Mouse (Mus musculus) heart, adult 11 months (tissue): ENCODE measurements around the gene Sdc4.

Experiments
- DNase-seq: peaks from one replicate; pipeline ENCODE4 v3.0.0; 2022

Gene Sdc4

GRCm38 (mm10) chr2:164431676-164432465 is 11.8 kb downstream of the Sdc4 start:
- DNase-seq: peak; percentile 92

- no peak for DNase-seq
Measured at GRCm38 (mm10) chr2:164430697-164431096, 13.0 kb downstream of the Sdc4 start.

DNA sequence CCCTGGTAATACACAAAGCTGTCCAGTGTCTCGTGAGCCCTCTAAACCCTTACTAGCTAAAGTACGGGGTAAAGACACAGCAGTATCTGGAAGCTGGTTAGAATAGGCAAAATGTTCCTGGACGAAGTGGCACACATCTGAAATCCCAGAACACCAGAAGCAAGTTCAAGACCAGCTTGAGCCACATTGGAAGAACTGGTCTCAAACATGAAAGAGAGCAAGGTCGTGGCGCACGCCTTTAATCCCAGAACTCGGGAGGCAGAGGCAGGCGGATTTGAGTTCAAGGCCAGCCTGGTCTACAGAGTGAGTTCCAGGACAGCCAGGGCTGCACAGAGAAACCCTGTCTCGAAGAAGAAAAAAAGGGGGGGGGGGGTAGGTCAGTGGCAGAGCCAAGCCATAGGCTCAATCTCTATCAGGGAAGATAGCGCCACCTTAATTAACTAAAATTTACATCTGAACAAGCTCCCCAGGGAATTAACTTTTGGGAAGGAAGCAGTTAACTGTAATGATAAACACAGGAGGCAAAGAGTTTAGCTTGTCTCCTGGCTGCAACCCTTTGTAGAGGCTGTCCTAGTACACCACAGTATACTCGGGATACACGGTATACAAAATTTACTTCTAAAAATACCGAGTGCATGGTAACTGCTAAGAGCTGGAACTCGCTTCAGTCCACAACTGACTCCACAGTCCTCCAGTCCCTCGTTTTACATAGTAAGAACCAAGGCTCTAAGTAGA is 13.6 kb downstream of the Sdc4 start:
- DNase-seq: no peak

GRCm38 (mm10) chr2:164428451-164428850 is 15.2 kb downstream of the Sdc4 start:
- no peak for DNase-seq

DNA sequence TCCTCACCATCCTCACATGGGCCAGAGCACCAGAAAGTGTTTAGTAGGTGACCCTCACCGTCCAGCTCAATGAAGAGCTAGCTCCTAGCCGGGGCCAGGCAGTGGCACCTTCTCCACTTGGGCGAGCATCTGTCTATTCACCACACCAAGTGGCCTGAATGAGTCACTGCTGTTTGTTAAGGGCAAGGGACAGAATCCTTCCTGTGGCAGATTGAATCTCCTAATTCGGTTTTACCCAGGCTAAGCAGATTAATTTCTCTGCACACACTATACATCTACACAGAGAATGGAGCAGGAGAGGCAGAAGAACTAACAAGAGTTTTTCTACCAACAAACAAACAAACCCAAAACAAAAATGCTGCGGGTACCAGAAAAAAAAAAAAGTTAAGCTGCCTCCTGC is 16.7 kb downstream of the Sdc4 start:
- no peak for DNase-seq

DNA sequence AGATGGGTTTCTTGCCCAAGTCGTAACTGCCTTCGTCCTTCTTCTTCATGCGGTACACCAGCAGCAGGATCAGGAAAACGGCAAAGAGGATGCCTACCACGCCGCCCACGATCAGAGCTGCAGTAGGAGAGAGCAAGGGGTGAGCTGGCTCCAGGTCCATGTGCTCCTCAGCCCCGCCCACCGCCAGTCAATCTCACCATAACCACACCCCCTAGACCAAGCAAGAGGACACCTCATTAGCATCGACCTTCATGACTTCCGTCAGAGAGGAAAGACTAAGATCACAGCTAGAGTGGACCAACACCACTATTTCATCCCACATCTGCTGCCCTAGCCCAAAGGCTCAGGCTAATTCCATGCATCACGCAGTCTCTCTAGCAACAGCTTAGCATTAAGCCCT is 17.6 kb downstream of the Sdc4 start:
- no peak for DNase-seq

- DNase-seq: no peak
Measured at GRCm38 (mm10) chr2:164425401-164425800, 18.3 kb downstream of the Sdc4 start.

DNA sequence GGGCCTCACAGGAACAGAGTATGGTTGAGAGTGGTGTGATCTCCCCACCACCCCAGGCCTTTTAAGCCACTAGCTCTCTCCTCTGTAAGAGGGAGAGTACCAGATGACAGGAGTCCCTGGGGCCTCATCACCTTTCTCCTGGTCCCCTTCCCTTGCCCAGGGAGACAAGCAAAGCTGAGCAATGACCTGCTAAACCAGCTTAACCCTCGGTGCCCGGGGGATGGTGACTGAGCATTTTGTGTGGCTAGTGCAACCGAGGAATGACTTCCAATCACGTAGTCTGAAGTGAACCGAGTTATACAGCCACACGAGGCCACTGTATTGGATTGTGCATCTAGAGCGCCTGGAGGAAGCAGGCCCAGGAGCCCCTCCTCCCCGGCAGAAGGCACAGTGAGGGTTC is 19.3 kb downstream of the Sdc4 start:
- no peak for DNase-seq

DNA sequence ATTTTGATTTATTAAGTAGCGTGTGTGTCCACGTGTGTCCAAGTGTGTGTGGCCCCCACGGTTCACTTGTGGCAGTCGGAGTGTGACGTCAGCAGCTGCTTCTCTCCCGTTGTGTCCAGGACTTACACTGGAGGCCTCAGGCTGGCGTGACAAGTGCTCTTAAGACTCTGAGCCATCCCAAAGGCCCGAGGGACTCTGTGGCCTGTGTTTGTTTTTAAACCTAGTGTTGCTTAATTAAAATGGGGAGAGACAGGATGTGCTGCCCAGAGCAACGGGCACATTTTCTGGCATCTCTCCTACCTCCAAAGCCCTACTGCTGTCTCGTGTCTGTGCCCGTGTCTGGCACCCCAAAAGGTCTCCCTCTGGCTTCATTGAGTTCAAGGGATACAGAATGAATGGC is 20.2 kb downstream of the Sdc4 start:
- no peak for DNase-seq

GRCm38 (mm10) chr2:164422675-164423393 is 20.9 kb downstream of the Sdc4 start:
- no peak for DNase-seq

DNA sequence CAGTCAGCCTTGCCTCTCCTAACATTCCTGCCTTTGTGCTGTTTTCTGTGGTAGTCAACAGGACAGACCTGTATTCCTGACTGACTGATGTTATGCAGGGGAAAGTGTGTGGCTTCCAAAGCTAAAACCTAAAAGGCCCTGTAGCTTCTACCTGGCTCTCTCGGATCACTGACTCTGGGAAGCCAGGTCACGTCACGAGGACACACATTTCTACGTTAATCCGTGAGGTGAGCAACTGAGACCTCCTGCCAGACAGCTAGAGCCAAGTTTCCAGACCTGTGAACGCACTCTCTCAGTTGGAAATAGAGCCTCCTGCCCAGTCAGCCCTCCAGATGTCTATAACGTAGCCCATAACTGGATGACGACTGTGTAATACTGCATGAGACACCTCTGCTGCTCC is 21.7 kb downstream of the Sdc4 start:
- DNase-seq: no peak

- no peak for DNase-seq
Measured at GRCm38 (mm10) chr2:164421306-164421705, 22.4 kb downstream of the Sdc4 start.

- DNase-seq: no peak
Measured at GRCm38 (mm10) chr2:164419489-164419888, 24.2 kb downstream of the Sdc4 start.

DNA sequence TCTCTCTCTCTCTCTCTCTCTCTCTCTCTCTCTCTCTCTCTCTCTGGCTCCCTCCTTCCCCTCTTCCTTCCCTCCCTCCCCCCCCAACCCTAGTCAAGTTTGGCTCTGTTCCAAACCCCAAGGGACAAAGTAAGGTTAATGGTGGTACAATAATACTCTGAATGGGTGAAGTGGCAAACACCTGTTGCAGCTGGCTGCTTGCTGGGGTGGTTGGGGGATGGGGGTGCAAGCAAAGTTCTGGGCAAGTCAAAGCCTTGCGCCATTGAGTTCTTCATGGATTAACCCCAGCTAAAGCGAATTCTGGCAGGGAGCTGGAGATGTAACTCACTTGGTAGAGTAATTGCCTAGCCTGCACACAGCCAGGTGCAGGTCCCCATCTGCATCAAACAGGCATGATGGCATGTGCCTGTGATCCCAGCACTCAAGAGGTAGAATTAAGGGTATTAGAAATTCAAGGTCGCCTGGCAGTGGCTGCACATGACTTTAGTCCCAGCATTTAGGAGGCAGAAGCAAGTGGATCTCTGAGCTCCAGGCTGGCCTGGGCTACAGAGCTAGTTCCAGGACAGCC is 25.3 kb downstream of the Sdc4 start:
- DNase-seq: peak; percentile 62

DNA sequence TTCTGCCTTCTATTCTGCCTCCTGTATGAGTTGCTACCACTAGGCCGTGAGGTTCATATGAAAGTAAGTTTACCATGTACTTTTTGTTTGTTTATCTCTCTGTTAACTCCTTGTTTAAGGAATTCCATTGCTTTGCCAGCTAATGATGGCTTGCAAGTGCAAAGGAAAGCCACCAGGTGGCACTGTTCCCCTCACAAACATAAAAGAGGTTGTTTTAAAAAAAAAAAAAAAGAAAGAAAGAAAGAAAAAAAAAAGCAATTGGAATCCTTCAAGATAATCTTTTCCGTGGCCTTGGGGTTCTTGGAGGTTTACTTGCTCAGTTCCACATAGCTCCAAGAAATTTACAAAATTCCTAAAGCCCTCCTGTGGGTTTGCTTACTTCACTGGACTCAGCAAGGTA is 26.5 kb downstream of the Sdc4 start:
- no peak for DNase-seq

DNA sequence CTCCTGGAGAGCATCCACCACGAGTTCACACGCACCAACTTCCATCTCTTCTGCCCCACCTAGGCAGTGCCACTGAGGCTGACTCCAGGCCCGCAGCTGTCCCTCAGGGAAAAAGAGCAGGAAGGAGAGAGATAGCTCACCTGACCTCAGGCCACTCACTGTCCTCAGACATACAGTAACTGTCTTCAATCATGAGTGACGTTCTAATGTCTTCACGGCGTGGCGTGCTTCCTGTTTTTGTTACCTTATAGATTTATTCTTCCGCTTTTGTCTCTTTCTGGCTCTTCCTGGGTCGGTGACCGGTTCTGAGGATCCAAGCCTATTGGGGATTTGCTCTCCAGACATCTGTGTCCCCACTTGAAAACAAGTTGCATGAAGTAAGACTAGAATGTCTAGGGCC is 29.1 kb downstream of the Sdc4 start:
- no peak for DNase-seq

DNA sequence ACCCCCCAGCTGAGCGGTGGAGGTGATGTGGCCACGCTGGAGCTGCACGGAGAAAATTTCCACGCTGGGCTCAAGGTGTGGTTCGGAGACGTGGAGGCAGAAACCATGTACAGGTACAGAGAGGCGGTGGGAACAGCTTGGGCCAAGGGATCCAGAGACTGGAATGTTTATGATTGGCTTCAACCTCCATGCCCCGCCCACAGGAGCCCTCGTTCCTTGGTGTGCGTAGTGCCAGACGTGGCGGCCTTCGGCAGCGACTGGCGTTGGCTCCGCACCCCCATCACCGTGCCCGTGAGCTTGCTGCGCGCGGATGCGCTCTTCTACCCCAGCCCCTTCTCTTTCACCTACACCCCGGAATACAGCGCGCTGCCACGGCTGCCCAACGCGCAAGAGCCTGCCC is 29.5 kb downstream of the Sdc4 start:
- DNase-seq: no peak

DNA sequence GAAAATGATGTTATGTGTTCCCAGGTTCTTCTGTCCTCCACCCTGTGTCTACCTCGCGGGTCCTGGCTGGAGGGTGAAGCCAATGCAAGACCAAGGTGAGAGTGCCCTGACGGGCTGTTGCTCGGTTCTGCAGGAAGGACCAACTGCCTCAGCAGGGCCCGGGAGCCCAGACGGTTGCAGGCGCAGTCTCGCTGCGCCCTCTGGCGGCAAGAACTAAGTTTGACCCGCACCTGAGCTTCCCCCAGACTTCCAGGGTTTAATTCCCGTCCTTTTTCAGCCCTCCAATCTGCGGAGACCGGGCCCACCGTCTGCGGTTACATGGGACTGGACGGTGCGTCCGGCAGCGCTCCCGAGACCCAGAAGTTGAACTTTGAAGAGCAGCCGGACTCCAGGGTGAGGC is 36.0 kb downstream of the Sdc4 start:
- DNase-seq: peak; percentile 92

- no peak for DNase-seq
Measured at GRCm38 (mm10) chr2:164405519-164405918, 38.2 kb downstream of the Sdc4 start.

DNA sequence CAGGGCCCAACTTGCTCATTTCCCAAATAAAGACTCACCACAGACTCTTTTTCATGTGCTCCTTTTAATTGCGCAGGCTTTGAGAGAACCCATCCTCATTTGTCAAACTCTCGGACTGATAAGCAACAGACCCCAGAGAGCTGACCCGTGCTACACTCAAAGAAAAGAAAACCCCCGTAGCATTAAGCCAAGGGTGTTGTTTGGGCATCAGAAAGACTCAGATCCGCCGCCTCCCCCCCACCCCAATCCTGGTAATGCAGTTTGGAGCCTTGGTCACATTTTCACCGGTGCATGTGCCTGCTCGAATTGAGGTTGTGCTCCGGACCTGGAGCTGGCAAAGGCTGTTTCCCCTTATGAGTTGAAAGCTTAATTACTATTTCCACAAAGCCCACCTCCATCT is 38.6 kb downstream of the Sdc4 start, which contains the start of gene Matn4:
Matn4 (minus strand) TSS at position 101 of the 400 bp plus-strand sequence.
- DNase-seq: no peak

DNA sequence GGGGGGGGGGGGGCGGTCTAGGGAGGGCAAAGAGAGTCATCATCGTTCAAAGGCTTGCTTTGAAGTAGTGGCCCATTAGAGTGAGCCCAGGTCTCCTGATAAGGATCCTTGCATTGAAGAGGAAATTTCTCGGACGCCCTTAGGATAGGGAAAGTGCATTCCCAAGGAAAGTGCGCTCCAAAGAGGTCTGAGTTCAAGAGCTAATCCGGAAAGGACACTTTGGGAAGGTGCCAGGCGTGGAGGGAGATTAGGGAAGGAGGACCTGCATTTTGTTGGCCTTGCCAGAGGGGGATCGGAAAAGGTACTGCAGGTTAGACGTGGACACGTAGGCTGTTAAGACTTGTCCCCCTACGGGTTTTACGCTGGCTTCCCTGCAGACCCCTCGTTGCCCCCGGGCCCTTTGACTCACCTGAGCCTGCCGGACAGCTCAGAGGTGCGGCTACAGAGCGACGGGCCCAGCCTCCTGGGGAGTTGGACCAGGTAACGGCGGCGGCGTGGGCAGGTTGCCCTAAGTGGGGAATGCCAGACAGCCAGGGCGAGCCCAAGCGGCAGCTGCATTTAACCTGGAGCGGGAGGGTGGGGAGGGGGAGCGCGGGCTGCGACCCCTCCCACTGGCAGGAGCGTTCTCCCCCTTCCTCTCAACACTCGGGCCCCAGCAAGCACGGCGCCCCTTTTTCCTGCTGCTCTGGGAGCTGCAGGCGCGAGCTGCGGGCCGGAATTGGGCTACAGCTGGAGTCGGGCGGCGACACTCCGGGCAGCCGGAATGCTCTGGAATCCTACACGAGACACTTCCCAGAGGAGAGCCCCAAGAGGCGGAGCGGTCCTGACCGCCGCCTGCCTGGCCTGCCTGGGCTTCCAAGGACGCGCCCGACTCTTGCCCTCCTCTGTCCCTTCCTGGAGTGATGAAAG is 39.4 kb downstream of the Sdc4 start:
- peak; percentile 93 for DNase-seq

DNA sequence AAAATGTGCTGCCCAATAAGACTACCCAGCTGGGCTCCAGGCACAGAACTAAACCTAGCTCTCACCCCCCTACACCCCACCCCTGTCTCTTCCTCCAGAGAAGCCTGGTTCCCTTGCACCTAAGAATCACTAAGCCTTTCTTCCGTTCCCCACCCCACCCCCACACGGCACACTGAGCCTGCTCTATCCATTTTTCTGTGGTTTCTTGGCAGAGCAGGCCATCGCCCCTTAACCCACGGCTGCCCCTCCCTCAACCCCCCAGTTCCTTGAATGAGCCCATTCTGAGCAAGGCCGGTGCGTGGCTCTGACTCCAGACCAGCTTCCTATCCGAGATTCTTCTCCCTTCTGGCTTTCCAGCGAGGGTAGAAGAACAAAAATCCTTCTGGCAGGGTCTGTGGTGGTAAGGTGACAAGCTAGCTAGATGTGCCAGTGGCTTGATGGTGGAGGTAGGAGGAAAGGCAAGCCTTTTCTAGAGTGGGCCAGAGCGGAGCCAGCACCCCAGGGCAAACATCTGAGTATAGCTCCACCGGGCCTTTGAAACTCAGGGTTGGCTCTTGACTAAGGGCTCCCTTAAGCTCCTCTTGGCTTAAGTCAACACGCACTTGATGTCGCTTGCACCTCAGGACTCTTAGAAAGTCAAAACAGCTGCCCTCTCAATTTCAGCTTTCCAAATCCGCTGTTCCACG is 40.1 kb downstream of the Sdc4 start:
- DNase-seq: no peak
